Mouse (Mus musculus) thymus, postnatal 14 days (tissue): ENCODE measurements around the gene Pira2.
"Not testable (repeated sequence)": the region's sequence is repeated elsewhere in the genome, so short reads cannot be mapped to it uniquely, and the experiment has no call there.

Experiments used
- DNase-seq: peaks from one replicate; pipeline ENCODE4 v3.0.0; 2021

Gene Pira2

GRCm38 (mm10) chr7:3844951-3845350 lies at the start of gene Pira2:
Pira2 (minus strand) TSS chr7:3845051.
- not testable (repeated sequence) for DNase-seq

- not testable (repeated sequence) for DNase-seq
Measured at GRCm38 (mm10) chr7:3875032-3875431, 30.2 kb upstream of the Pira2 start.

GRCm38 (mm10) chr7:3837854-3838253 lies 7.0 kb downstream of the Pira2 start:
- not testable (repeated sequence) for DNase-seq

GRCm38 (mm10) chr7:3830633-3831032 lies 14.2 kb downstream of the Pira2 start:
- not testable (repeated sequence) for DNase-seq

DNA sequence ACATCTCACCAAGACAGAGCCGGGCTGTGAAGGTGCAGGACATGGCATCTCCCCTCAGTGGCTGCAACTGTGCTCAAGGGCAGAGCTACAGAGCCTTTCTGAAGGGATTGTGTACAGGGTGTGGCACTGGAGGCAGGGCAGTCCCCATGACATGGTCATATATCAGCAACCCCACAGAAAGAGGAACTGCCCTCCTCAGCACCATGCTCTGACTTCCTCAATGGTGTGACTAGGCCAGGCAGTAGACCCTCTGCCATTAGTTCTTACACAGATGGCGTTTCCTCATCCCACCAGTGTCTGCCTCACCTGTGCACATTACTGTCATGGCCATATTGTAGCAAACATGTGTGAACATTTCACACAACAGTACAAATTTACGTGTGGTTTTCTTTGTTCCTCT lies 19.3 kb downstream of the Pira2 start, which contains the start of gene Gm15448:
Gm15448 (minus strand) TSS at position 89 of the 400 bp plus-strand sequence.
- DNase-seq: not testable (repeated sequence)

DNA sequence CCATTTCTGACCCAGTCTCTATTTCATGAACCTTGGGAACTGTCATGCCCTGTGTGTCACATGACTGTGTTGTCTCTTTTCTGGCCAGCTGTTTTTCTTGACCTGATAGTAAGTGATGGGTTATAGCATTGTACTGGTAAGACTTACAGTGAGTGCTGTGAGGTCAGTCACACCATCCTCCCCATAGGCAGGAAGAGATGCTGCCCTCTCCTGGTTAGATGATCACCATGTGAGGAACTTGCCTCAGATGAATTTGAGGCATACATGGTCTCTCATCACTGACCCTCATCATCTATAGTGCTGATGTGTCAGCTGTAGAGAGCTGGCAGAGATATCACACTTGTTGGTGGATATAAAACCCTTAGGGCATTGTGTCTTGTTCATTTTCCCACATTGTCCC lies 32.9 kb downstream of the Pira2 start:
- not testable (repeated sequence) for DNase-seq

DNA sequence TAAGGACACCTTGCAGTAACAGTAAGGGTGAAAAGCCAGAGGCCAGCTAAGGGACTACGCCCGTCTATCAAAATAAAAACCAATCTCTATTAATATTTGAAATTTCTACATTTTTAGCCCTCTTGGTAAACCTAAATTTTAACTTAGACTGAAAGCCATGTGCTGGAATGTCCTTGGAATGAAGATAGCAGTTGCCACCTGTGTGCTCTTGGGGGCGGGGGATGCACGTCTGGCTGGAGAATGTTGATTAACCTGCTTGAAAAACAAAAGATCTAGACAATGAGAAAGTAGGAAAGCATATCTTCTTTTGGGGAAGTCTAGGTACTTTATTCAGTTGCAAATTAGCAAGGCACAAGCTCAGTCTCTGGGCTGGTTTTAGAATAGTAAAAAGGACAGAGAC lies 41.9 kb downstream of the Pira2 start:
- not testable (repeated sequence) for DNase-seq

DNA sequence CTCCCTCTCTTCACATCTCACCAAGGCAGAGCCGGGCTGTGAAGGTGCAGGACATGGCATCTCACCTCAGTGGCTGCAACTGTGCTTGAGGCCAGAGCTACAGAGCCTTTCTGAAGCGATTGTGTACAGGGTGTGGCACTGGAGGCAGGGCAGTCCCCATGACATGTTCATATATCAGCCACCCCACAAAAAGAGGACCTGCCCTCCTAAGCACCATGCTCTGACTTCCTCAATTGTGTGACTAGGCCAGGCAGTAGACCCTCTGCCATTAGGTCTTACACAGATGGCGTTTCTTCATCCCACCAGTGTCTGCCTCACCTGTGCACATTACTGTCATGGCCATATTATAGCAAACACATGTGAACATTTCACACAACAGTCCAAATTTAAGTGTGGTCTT lies 44.9 kb downstream of the Pira2 start:
- not testable (repeated sequence) for DNase-seq

DNA sequence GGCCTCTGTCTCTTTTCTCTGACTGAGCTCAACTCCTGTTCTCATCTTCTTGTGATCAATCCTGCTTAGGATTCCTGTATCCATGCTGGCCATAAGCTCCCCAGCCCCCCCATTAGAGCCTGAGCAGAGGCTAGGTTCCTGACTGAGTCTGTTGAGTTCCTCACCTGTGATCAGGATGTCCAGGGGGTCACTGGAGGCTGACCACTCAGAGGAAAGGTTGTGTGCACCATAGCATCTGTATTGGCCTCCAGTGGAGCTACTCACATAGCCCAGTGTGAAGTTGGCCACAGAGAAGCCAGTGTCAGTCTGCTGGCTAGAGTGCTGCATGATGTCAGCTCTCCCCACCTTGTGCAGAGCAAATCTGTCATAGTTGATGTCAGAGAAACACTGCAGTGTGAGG lies 48.6 kb downstream of the Pira2 start:
- not testable (repeated sequence) for DNase-seq
